Mouse (Mus musculus) forebrain, embryonic 12.5 days (tissue): Measurements from ENCODE around the gene Mgarp. TPM values are rescaled to one million over a fixed set of nuclear protein-coding genes. Genes with fewer than 3 reads are reported as not detected.

ENCODE experiments used
- ATAC-seq: fragments of 200-750 bp; cut with Nextera tagmentation; 2 replicates; pipeline ENCODE4 v1.8.0; 2017; ENCODE audit warnings: moderate TSS enrichment; ENCODE audit not compliant: low FRiP score
- H3K27ac ChIP-seq: fragments of 300-500 bp; sonication (generic); 2 replicates; pipeline ENCODE4 v1.5.1; 2016; ENCODE audit warnings: mild to moderate bottlenecking
- H3K27me3 ChIP-seq: fragments of 300-500 bp; sonication (generic); 2 replicates; pipeline ENCODE4 v1.6.1; 2016; ENCODE audit warnings: mild to moderate bottlenecking
- H3K36me3 ChIP-seq: fragments of 300-500 bp; sonication (generic); replicated peaks from 2 replicates; pipeline ENCODE4 v1.6.1; 2016; ENCODE audit warnings: mild to moderate bottlenecking
- H3K4me1 ChIP-seq: fragments of 300-500 bp; sonication (generic); 2 replicates; pipeline ENCODE4 v1.6.1; 2016
- H3K4me2 ChIP-seq: fragments of 300-500 bp; sonication (generic); 2 replicates; pipeline ENCODE4 v1.6.1; 2016; ENCODE audit warnings: mild to moderate bottlenecking, moderate library complexity
- H3K4me3 ChIP-seq: fragments of 300-500 bp; sonication (generic); replicated peaks from 2 replicates; pipeline ENCODE4 v1.5.1; 2016; ENCODE audit warnings: mild to moderate bottlenecking
- H3K9ac ChIP-seq: fragments of 300-500 bp; sonication (generic); 2 replicates; pipeline ENCODE4 v1.6.1; 2016; ENCODE audit warnings: mild to moderate bottlenecking
- H3K9me3 ChIP-seq: fragments of 300-500 bp; sonication (generic); 2 replicates; pipeline ENCODE4 v1.6.1; 2016
- WGBS: fragments of 180-500 bp; shearing (Covaris S2); methylation state at CpG from one replicate; pipeline ENCODE4 v1.1.7; 2016; 5-methylcytosine and 5-hydroxymethylcytosine counted together
- polyA plus RNA-seq: library from polyadenylated mRNA; unstranded; fragments of >200 nt; fragmentation: Nextera tagmentation; extraction: Ambion mirVana; gene quantifications from 2 replicates; pipeline ENCODE4 v1.2.1, GENCODE M21; 2016

Gene Mgarp
- polyA plus RNA-seq, 1 experiment from 2014 or later: 5.5 TPM

- Histone ChIP-seq H3K4me2 (peak overlapping the region; percentile 44), H3K9me3 (0 out of 2 replicates have a peak, but pooled peaks cover 2% of the 10 kb centered on the region), H3K4me3 (peak overlapping the region; percentile 13; the same call in 1 of the 2 replicates), H3K36me3 (no peaks in the 10 kb centered on the region), H3K27ac (no peak overlapping the region), H3K4me1 (0 out of 2 replicates have a peak, but pooled peaks cover 6% of the 10 kb centered on the region), H3K27me3 (0 out of 2 replicates have a peak, but pooled peaks cover 3% of the 10 kb centered on the region), H3K9ac (no peak overlapping the region)
- ATAC-seq: no peak
- WGBS: 50% methylated on average over 31 of the region's 31 CpGs
Observed at GRCm38 (mm10) chr3:51377878-51378664, 18.5 kb downstream of the Mgarp start.

GRCm38 (mm10) chr3:51375307-51376265 lies 21.0 kb downstream of the Mgarp start:
- WGBS: 86% methylated on average over 19 of the region's 19 CpGs

GRCm38 (mm10) chr3:51373544-51373943 lies 23.0 kb downstream of the Mgarp start:
- Histone ChIP-seq H3K4me1 (0 out of 2 replicates have a peak, but pooled peaks cover 6% of the 10 kb centered on the region), H3K4me2 (no peak overlapping the region), H3K9me3 (0 out of 2 replicates have a peak, but pooled peaks cover 2% of the 10 kb centered on the region), H3K36me3 (no peaks in the 10 kb centered on the region), H3K27me3 (0 out of 2 replicates have a peak, but pooled peaks cover 1% of the 10 kb centered on the region), H3K9ac (no peak overlapping the region), H3K4me3 (no peak overlapping the region), H3K27ac (no peak overlapping the region)
- ATAC-seq: no peak
- 74% methylated on average over 5 of the region's 5 CpGs for WGBS

More at GRCm38 (mm10) chr3:51375307-51376265, 21.0 kb downstream of the Mgarp start:
- no peak overlapping the region for H3K4me2 ChIP-seq
- H3K4me1 ChIP-seq: 0 out of 2 replicates have a peak, but pooled peaks cover 6% of the 10 kb centered on the region
- H3K27ac ChIP-seq: no peak overlapping the region
- no peak overlapping the region for H3K9ac ChIP-seq
- H3K4me3 ChIP-seq: no peak overlapping the region
- H3K27me3 ChIP-seq: 0 out of 2 replicates have a peak, but pooled peaks cover 3% of the 10 kb centered on the region
- H3K9me3 ChIP-seq: 0 out of 2 replicates have a peak, but pooled peaks cover 2% of the 10 kb centered on the region
- H3K36me3 ChIP-seq: no peaks in the 10 kb centered on the region
- ATAC-seq: no peak

DNA sequence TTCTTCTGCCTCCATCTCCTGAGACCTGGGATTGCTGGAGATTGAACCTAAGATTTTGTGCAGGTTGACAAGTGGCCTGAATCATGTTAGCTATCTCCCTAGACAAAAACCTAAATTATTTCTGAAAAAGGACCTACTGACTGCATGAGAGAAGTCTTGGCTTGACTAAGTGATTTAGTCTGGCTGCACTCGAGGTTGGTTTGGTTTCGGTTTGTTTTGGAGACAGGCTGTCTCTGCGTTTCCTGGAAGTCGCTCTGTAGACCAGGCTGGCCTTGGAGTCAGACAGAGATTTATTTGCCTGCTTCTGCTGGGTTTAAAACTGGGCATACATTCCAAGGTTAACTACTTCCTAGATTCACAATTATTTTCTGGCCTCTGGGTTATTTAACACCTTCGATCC lies 23.7 kb downstream of the Mgarp start:
- WGBS: 83% methylated on average over 5 of the region's 5 CpGs

GRCm38 (mm10) chr3:51371826-51372225 lies 24.7 kb downstream of the Mgarp start:
- Histone ChIP-seq H3K9me3 (0 out of 2 replicates have a peak, but pooled peaks cover 2% of the 10 kb centered on the region), H3K4me2 (no peak overlapping the region), H3K9ac (no peak overlapping the region), H3K4me3 (no peak overlapping the region), H3K27me3 (no peaks in the 10 kb centered on the region), H3K4me1 (no peaks in the 10 kb centered on the region), H3K27ac (no peak overlapping the region), H3K36me3 (no peaks in the 10 kb centered on the region)
- ATAC-seq: no peak
- WGBS: 73% methylated on average over 2 of the region's 2 CpGs

More for the DNA sequence above, 23.7 kb downstream of the Mgarp start:
- ATAC-seq: no peak
- no peak overlapping the region for H3K4me2 ChIP-seq
- no peaks in the 10 kb centered on the region for H3K4me1 ChIP-seq
- H3K27me3 ChIP-seq: no peaks in the 10 kb centered on the region
- no peak overlapping the region for H3K27ac ChIP-seq
- no peaks in the 10 kb centered on the region for H3K36me3 ChIP-seq
- H3K9ac ChIP-seq: no peak overlapping the region
- no peak overlapping the region for H3K4me3 ChIP-seq
- H3K9me3 ChIP-seq: 0 out of 2 replicates have a peak, but pooled peaks cover 2% of the 10 kb centered on the region

DNA sequence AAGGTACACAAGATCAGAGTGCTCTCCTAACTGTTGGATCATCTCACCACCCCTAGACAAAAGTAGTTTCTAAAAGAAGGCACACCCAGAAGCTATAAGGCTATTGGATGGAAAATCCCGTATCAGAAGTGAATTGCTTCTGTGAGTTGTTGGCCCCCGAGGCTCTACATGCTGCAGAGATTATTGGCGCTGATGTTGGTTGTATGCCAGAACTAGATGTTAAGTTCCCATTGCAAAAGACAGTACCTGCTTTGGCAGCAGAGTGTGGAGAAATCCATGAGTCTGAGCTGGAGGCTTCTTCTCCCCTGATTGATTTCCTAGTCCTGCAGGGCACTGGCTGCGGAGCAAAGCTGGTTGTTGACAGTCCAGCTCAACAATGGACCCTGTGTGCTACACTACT lies 28.5 kb downstream of the Mgarp start:
- peaks cover 10% of the 10 kb centered on the region for H3K4me1 ChIP-seq
- no peak overlapping the region for H3K4me3 ChIP-seq
- no peak overlapping the region for H3K4me2 ChIP-seq
- 87% methylated on average over 4 of the region's 4 CpGs for WGBS
- no peak overlapping the region for H3K9ac ChIP-seq
- H3K27me3 ChIP-seq: peaks cover 6% of the 10 kb centered on the region
- H3K9me3 ChIP-seq: no peaks in the 10 kb centered on the region
- no peak overlapping the region for H3K27ac ChIP-seq
- no peaks in the 10 kb centered on the region for H3K36me3 ChIP-seq
- ATAC-seq: no peak

DNA sequence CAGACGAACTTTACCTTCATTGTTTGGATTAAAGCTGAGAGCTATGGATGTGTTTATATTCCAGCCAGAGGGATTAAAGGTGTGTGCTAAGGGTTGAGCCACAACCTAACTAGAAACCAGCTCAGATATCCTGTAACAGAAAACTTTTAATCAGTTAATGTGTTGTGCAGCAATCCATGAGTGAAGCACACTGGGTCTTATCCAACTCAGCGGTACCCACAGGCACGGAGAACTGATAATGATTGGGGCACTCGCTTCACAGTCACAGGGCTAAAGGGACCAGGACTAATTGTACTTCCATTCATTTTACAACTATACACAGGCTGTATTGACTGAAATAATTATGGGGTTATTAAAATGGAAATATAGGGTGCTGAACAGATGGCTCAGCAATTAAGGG lies 29.6 kb downstream of the Mgarp start:
- peaks cover 10% of the 10 kb centered on the region for H3K4me1 ChIP-seq
- no peak overlapping the region for H3K4me3 ChIP-seq
- no peaks in the 10 kb centered on the region for H3K9me3 ChIP-seq
- no peak for ATAC-seq
- H3K36me3 ChIP-seq: no peaks in the 10 kb centered on the region
- no peak overlapping the region for H3K27ac ChIP-seq
- H3K27me3 ChIP-seq: peaks cover 6% of the 10 kb centered on the region
- WGBS: 53% methylated on average over 4 of the region's 4 CpGs
- H3K9ac ChIP-seq: no peak overlapping the region
- no peak overlapping the region for H3K4me2 ChIP-seq

GRCm38 (mm10) chr3:51365517-51365882 lies 31.0 kb downstream of the Mgarp start:
- H3K27ac ChIP-seq: no peak overlapping the region
- peaks cover 10% of the 10 kb centered on the region for H3K4me1 ChIP-seq
- H3K36me3 ChIP-seq: no peaks in the 10 kb centered on the region
- no peak for ATAC-seq
- H3K9me3 ChIP-seq: no peaks in the 10 kb centered on the region
- H3K9ac ChIP-seq: no peak overlapping the region
- peak overlapping the region; percentile 42 for H3K4me3 ChIP-seq
- peaks cover 15% of the 10 kb centered on the region for H3K27me3 ChIP-seq
- H3K4me2 ChIP-seq: peak overlapping the region; percentile 72
- WGBS: 20% methylated on average over 3 of the region's 3 CpGs

- ATAC-seq: peak; percentile 91
Observed at GRCm38 (mm10) chr3:51364703-51365516, 31.6 kb downstream of the Mgarp start.

DNA sequence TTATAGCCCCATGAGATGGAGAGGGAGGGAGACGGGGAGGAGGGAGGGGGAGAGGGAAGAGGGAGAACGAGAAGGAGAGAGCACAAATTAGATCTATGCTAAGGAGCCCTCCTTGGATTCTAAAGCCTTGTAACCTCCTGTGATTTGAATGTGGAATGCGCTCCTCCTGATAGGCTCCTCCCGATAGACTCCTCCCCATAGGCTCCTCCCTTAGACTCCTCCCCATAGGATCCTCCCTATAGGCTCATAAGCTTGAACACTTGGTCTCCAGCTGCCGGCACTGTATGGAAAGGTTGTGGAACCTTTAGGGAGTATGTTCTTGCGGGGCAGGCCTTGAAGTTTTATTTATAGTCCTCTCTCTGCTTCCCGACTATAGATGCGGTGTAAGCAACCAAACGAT lies 35.5 kb downstream of the Mgarp start:
- H3K9ac ChIP-seq: no peak overlapping the region
- H3K4me3 ChIP-seq: no peak overlapping the region
- H3K27ac ChIP-seq: no peak overlapping the region
- no peaks in the 10 kb centered on the region for H3K9me3 ChIP-seq
- no peaks in the 10 kb centered on the region for H3K36me3 ChIP-seq
- WGBS: 22% methylated on average over 9 of the region's 9 CpGs
- ATAC-seq: no peak
- H3K4me2 ChIP-seq: no peak overlapping the region
- H3K4me1 ChIP-seq: peaks cover 16% of the 10 kb centered on the region
- H3K27me3 ChIP-seq: peaks cover 39% of the 10 kb centered on the region

More at GRCm38 (mm10) chr3:51364703-51365516, 31.6 kb downstream of the Mgarp start:
- Histone ChIP-seq H3K27ac (no peak overlapping the region), H3K4me1 (peaks cover 10% of the 10 kb centered on the region), H3K27me3 (peaks cover 17% of the 10 kb centered on the region), H3K36me3 (no peaks in the 10 kb centered on the region), H3K4me2 (peak overlapping the region; percentile 72), H3K9me3 (no peaks in the 10 kb centered on the region), H3K9ac (peak overlapping the region; percentile 53), H3K4me3 (peak overlapping the region; percentile 42)
- WGBS: 7% methylated on average over 31 of the region's 31 CpGs

- Histone ChIP-seq H3K27me3 (peaks cover 39% of the 10 kb centered on the region), H3K9ac (no peak overlapping the region), H3K9me3 (no peaks in the 10 kb centered on the region), H3K27ac (no peak overlapping the region), H3K4me2 (peak overlapping the region; percentile 66), H3K36me3 (no peaks in the 10 kb centered on the region), H3K4me3 (peak overlapping the region; percentile 54), H3K4me1 (peaks cover 9% of the 10 kb centered on the region)
- no peak for ATAC-seq
- 23% methylated on average over 14 of the region's 14 CpGs for WGBS
Observed at GRCm38 (mm10) chr3:51359558-51360307, 36.8 kb downstream of the Mgarp start.
